Mouse (Mus musculus): ENCODE data around the gene Cks2.

Gene Cks2

GRCm38 (mm10) chr13:51642171-51642778 is 2.8 kb upstream of the Cks2 start:
- peak; percentile 48 to 78 for DNase-seq

- DNase-seq: no peak
Measured at GRCm38 (mm10) chr13:51643924-51644828, 856 bp upstream of the Cks2 start.

- peak in 1 of 2 experiments; percentile 55 for DNase-seq
Measured at GRCm38 (mm10) chr13:51645872-51646271, 840 bp downstream of the Cks2 start.

GRCm38 (mm10) chr13:51646362-51647027 is 1.5 kb downstream of the Cks2 start:
- no peak for DNase-seq

- peak; percentile 71 to 79 for DNase-seq
Measured at GRCm38 (mm10) chr13:51647770-51648169, 2.7 kb downstream of the Cks2 start.

- no peak for DNase-seq
Measured at GRCm38 (mm10) chr13:51648237-51648636, 3.2 kb downstream of the Cks2 start.

GRCm38 (mm10) chr13:51649740-51650139 is 4.7 kb downstream of the Cks2 start:
- DNase-seq: no peak

- DNase-seq: peak; percentile 89 to 93
Measured at GRCm38 (mm10) chr13:51651408-51652064, 6.5 kb downstream of the Cks2 start, which contains the start of gene Secisbp2. Gene Secisbp2 (plus strand): TSS chr13:51651697.

- DNase-seq: no peak
Measured at GRCm38 (mm10) chr13:51653159-51653558, 8.1 kb downstream of the Cks2 start.

- DNase-seq: no peak
Measured at GRCm38 (mm10) chr13:51653961-51654360, 8.9 kb downstream of the Cks2 start.

- peak; percentile 58 to 65 for DNase-seq
Measured at GRCm38 (mm10) chr13:51656516-51657235, 11.6 kb downstream of the Cks2 start.

- no peak for DNase-seq
Measured at GRCm38 (mm10) chr13:51658094-51658493, 13.1 kb downstream of the Cks2 start.

GRCm38 (mm10) chr13:51659573-51659972 is 14.5 kb downstream of the Cks2 start:
- no peak for DNase-seq

- peak; percentile 46 to 76 for DNase-seq
Measured at GRCm38 (mm10) chr13:51663561-51663960, 18.5 kb downstream of the Cks2 start.

GRCm38 (mm10) chr13:51668195-51668594 is 23.2 kb downstream of the Cks2 start:
- peak; percentile 55 to 65 for DNase-seq

GRCm38 (mm10) chr13:51676641-51677040 is 31.6 kb downstream of the Cks2 start:
- no peak for DNase-seq

GRCm38 (mm10) chr13:51677041-51677440 is 32.0 kb downstream of the Cks2 start:
- no peak for DNase-seq

- no peak for DNase-seq
Measured at GRCm38 (mm10) chr13:51677630-51678185, 32.7 kb downstream of the Cks2 start.

GRCm38 (mm10) chr13:51678687-51679086 is 33.7 kb downstream of the Cks2 start:
- DNase-seq: no peak

- DNase-seq: no peak
Measured at GRCm38 (mm10) chr13:51679332-51679731, 34.3 kb downstream of the Cks2 start.

- no peak for DNase-seq
Measured at GRCm38 (mm10) chr13:51681076-51681475, 36.0 kb downstream of the Cks2 start.

GRCm38 (mm10) chr13:51681634-51682033 is 36.6 kb downstream of the Cks2 start:
- DNase-seq: no peak
